Mouse (Mus musculus) adrenal gland, postnatal 4 days (tissue): ENCODE measurements around the gene Sytl1. TPM values are rescaled to one million over a fixed set of nuclear protein-coding genes. Genes with fewer than 3 reads are reported as not detected.

ENCODE experiments used
- DNase-seq, 2 experiments: peaks; one replicate each; pipeline ENCODE4 v3.0.0; 2021 to 2022; ENCODE audit warnings: low spot score in 2 of 2, mixed read lengths in 2 of 2
- total RNA-seq, 2 experiments: library from RNA; stranded (reverse); gene quantifications; 2 replicates each; pipeline ENCODE4 v1.2.3; 2021

Sytl1 gene
- total RNA-seq, 2 experiments from 2014 or later, result 1.5 to 2.4 TPM

- peak in 1 of 2 experiments; percentile 54 for DNase-seq
Observed at GRCm38 (mm10) chr4:133212562-133213267, 50.2 kb downstream of the Sytl1 start.

GRCm38 (mm10) chr4:133211751-133212561 lies 51.0 kb downstream of the Sytl1 start, which contains the start of the genes Cd164l2 and Gpr3:
Gene Cd164l2 (plus strand): TSS chr4:133212131.
Gene Gpr3 (minus strand): TSS chr4:133212536.
- DNase-seq, result no peak

GRCm38 (mm10) chr4:133210788-133211390 lies 52.0 kb downstream of the Sytl1 start:
- DNase-seq, result no peak

- no peak for DNase-seq
Observed at GRCm38 (mm10) chr4:133210023-133210787, 52.7 kb downstream of the Sytl1 start.

GRCm38 (mm10) chr4:133209366-133209765 lies 53.5 kb downstream of the Sytl1 start:
- peak in 1 of 2 experiments; percentile 31 for DNase-seq

- DNase-seq, result no peak
Observed at GRCm38 (mm10) chr4:133204379-133204778, 58.5 kb downstream of the Sytl1 start.

GRCm38 (mm10) chr4:133203591-133203990 lies 59.3 kb downstream of the Sytl1 start:
- no peak for DNase-seq

Other genes starting within 250 kb of the Sytl1 start
- 100 to 1,000 TPM; 155 to 157 TPM for gene Wasf2, start 132.6 kb downstream of the Sytl1 start, total RNA-seq
- gene Cd164l2, start 51.0 kb downstream of the Sytl1 start, total RNA-seq, result 1 to 10 TPM; 2.3 to 5.2 TPM
- under 1 TPM in 1 of 2 experiments, not detected in 1; 0.31 TPM for gene Gpr3, start 50.6 kb downstream of the Sytl1 start, total RNA-seq
- 10 to 100 TPM; 24.8 to 25.2 TPM for gene Map3k6, start 22.3 kb downstream of the Sytl1 start, total RNA-seq
- 10 to 100 TPM; 65.5 to 78.0 TPM for gene Tmem222, start 14.7 kb upstream of the Sytl1 start, total RNA-seq
- gene Wdtc1, start 90.4 kb upstream of the Sytl1 start, total RNA-seq, result 10 to 100 TPM; 36.3 to 39.9 TPM
- gene Slc9a1, start 106.6 kb upstream of the Sytl1 start, total RNA-seq, result 10 to 100 TPM; 52.9 to 54.4 TPM
- under 1 TPM; 0.73 to 0.78 TPM for gene Tent5b, start 217.0 kb upstream of the Sytl1 start, total RNA-seq
- 1 to 10 TPM; 6.9 to 8.0 TPM for gene Trnp1, start 235.4 kb upstream of the Sytl1 start, total RNA-seq